Mouse (Mus musculus) testis, adult 2 months (tissue): ENCODE measurements at regions not wholly inside any gene's neighbourhood (a gene's known extent, or its start where the extent isn't known, plus 50 kb on each side); places are given as distances from the start of the nearest gene placed in this dataset.
A peak's percentile ranks its signal among the peaks of the same experiment; 100 is the strongest.

Source experiments
- CTCF ChIP-seq: fragments of 200-500 bp; IDR thresholded peaks from 2 replicates; pipeline ENCODE4 v1.5.1; 2012; ENCODE audit warnings: low read depth, mild to moderate bottlenecking, inconsistent platforms, low read length, moderate library complexity; ENCODE audit not compliant: control insufficient read depth, insufficient read depth, insufficient replicate concordance
- POLR2A ChIP-seq: fragments of 200-500 bp; IDR thresholded peaks from 2 replicates; pipeline ENCODE4 v1.6.1; 2012; ENCODE audit warnings: low read depth, mild to moderate bottlenecking, inconsistent platforms, low read length, moderate library complexity; ENCODE audit not compliant: control insufficient read depth

- TF ChIP-seq CTCF: peak; percentile 81; the same call in 1 of the 2 replicates
- TF ChIP-seq POLR2A: no peak
Observed at GRCm38 (mm10) chr19:27123806-27124469, 92.3 kb upstream of the Vldlr start.
